ENCODE assay signal across 8 mouse cellular contexts in the genomic region with DNA sequence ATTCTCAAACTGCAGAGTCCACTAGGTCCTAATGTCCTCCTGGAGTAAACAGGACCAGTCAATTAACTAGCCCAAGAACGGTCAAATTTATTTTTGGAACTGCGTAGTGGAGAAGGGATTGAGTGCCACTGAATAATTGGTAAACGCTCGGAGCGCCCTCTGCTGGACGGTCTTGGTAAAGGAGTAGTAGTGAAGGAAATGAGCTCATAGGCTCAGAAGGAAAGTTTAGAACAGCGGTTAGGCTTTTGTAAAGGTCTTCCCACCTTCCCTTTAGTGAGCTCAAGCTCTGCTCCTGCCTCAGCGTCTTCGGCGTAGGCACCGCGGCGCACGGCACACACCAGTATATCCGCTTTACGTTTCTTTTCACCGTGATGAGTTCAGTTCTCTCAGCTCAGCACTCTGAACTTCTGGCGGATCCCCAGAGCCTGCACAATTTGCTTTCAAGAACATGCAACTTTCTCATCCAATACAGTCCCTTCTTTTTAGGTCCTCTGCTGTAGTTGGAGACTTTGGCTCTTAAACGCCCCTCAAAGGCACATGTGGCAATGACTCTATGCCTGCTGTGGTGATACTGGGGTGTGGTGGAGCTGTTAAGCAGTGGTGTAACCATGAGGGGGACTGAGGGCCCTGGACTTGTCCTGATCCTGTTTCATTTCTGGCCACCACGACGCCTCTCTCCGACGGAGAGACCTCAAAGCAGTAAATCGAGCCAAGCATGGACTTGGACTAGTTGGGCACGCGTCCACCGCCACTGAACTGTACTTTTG. TPM values are rescaled to one million over a fixed set of nuclear protein-coding genes. Genes with fewer than 3 reads are reported as not detected.
A peak's percentile ranks its signal among the peaks of the same experiment; 100 is the strongest.
DNase-seq lines count a peak whose midpoint lies in the region; ATAC-seq and TF ChIP-seq lines count a peak whose summit lies in the region.

No protein-coding gene starts in this region.

- TF ChIP-seq RAD21 in MEL (IDR thresholded peaks at IDR 0.05; ENCODE audit: low read depth, low read length): peak; percentile 71

- no peak for TF ChIP-seq EP300 in MEL (IDR thresholded peaks at IDR 0.05; ENCODE audit: low read depth in 1 of 2, low read length in 2 of 2)

- H3K9ac ChIP-seq in MEL (ENCODE audit: control insufficient read depth, low read depth, low read length, poor library complexity, severe bottlenecking): peak overlapping the region; percentile 73
- no peak overlapping the region for H3K9ac ChIP-seq in forebrain, postnatal 0 days
- H3K9ac ChIP-seq in lung, embryonic 14.5 days: peak overlapping the region; percentile 21; the same call in 1 of the 2 replicates

- peak; percentile 67; the same call in 1 of the 2 replicates for ATAC-seq in forebrain, postnatal 0 days
- ATAC-seq in lung, embryonic 14.5 days (ENCODE audit: insufficient read depth): peak; percentile 57

- WGBS in cerebellum, adult 2 months: 18% methylated on average over 27 of the region's 27 CpGs
- WGBS in forebrain, postnatal 0 days: 30% methylated on average over 27 of the region's 27 CpGs
- WGBS in lung, embryonic 14.5 days: 21% methylated on average over 27 of the region's 27 CpGs

- H3K4me3 ChIP-seq in MEL (ENCODE audit: control insufficient read depth in 1 of 2, insufficient read depth in 1 of 2, low read depth in 2 of 2, low read length in 2 of 2): peak overlapping the region; percentile 63 to 79
- no peak overlapping the region for H3K4me3 ChIP-seq in cerebellum, adult 2 months (replicated peaks; ENCODE audit: insufficient read depth, low read depth, low read length)
- no peak overlapping the region for H3K4me3 ChIP-seq in forebrain, postnatal 0 days (ENCODE audit: low read depth, low read length)
- peak overlapping the region; percentile 41 for H3K4me3 ChIP-seq in layer of hippocampus, adult 2 months
- H3K4me3 ChIP-seq in lung, embryonic 14.5 days (ENCODE audit: low read depth, low read length): peak overlapping the region; percentile 22

- DNase-seq in MEL (ENCODE audit: low read depth, low spot score): peak; percentile 92
- DNase-seq in cerebellum, adult 2 months: peak; percentile 70 to 87
- peak; percentile 92 for DNase-seq in forebrain, postnatal 0 days
- peak; percentile 97 for DNase-seq in heart, postnatal 4 days
- peak; percentile 77 to 95 for DNase-seq in layer of hippocampus, adult 2 months (ENCODE audit: low spot score in 2 of 2)
- DNase-seq in lung, embryonic 14.5 days: peak; percentile 98
- DNase-seq in ovary, adult 18-20 months (ENCODE audit: low spot score): peak; percentile 58
- peak; percentile 90 for DNase-seq in thymus, postnatal 0 days (ENCODE audit: low spot score)

- peak overlapping the region; percentile 40 for H3K27ac ChIP-seq in MEL (ENCODE audit: control insufficient read depth, low read depth, low read length)
- H3K27ac ChIP-seq in cerebellum, adult 2 months (ENCODE audit: insufficient read depth, low read length): no peak overlapping the region
- H3K27ac ChIP-seq in forebrain, postnatal 0 days (ENCODE audit: low read depth, low read length): no peak overlapping the region
- no peak overlapping the region for H3K27ac ChIP-seq in layer of hippocampus, adult 2 months
- H3K27ac ChIP-seq in lung, embryonic 14.5 days (ENCODE audit: low read depth): no peak overlapping the region; the same call in 1 of the 2 replicates

- peaks cover 0 to 8% of the 10 kb centered on the region in 2 experiments; a peak in 2 of 4 replicates for H3K36me3 ChIP-seq in MEL (ENCODE audit: control insufficient read depth in 1 of 2, insufficient read depth in 2 of 2, low read length in 2 of 2)
- H3K36me3 ChIP-seq in forebrain, postnatal 0 days (ENCODE audit: insufficient read depth): no peaks in the 10 kb centered on the region
- no peaks in the 10 kb centered on the region for H3K36me3 ChIP-seq in lung, embryonic 14.5 days (ENCODE audit: insufficient read depth)

- H3K79me2 ChIP-seq in MEL (ENCODE audit: control insufficient read depth, insufficient read depth, low read length, poor library complexity): no peaks in the 10 kb centered on the region

- TF ChIP-seq POLR2A in MEL (IDR thresholded peaks at IDR 0.05; ENCODE audit: control insufficient read depth in 1 of 2, insufficient read depth in 1 of 2, low read depth in 1 of 2, low read length in 2 of 2, poor library complexity in 1 of 2): no peak
- no peak for TF ChIP-seq POLR2A in cerebellum, adult 2 months (IDR thresholded peaks at IDR 0.05; ENCODE audit: borderline replicate concordance, insufficient read depth, low read length)

- H3K9me3 ChIP-seq in MEL (replicated peaks; ENCODE audit: insufficient read depth, low read length): no peaks in the 10 kb centered on the region
- no peaks in the 10 kb centered on the region for H3K9me3 ChIP-seq in forebrain, postnatal 0 days (ENCODE audit: low read length)
- no peaks in the 10 kb centered on the region for H3K9me3 ChIP-seq in lung, embryonic 14.5 days (ENCODE audit: low read depth, low read length)

- no peaks in the 10 kb centered on the region for H3K27me3 ChIP-seq in MEL (ENCODE audit: control insufficient read depth in 1 of 2, insufficient read depth in 2 of 2, low read length in 2 of 2)
- no peaks in the 10 kb centered on the region for H3K27me3 ChIP-seq in cerebellum, adult 2 months (ENCODE audit: control insufficient read depth, insufficient read depth, low read length)
- H3K27me3 ChIP-seq in forebrain, postnatal 0 days (ENCODE audit: insufficient read depth, low read length): no peaks in the 10 kb centered on the region
- no peaks in the 10 kb centered on the region for H3K27me3 ChIP-seq in lung, embryonic 14.5 days (ENCODE audit: insufficient read depth, low read length)

- TF ChIP-seq CTCF in MEL (IDR thresholded peaks at IDR 0.05 in 2 of 3, conservative IDR thresholded peaks at IDR 0.05 in 1 of 3; ENCODE audit: control insufficient read depth in 1 of 3, insufficient read depth in 1 of 3, low read depth in 2 of 3, low read length in 3 of 3, poor library complexity in 1 of 3, severe bottlenecking in 1 of 3): peak; percentile 74 to 90 (median 87)
- peak; percentile 80 for TF ChIP-seq CTCF in cerebellum, adult 2 months (IDR thresholded peaks at IDR 0.05; ENCODE audit: borderline replicate concordance, insufficient read depth, low read depth, low read length)
- TF ChIP-seq CTCF in forebrain, postnatal 0 days (IDR thresholded peaks at IDR 0.05; ENCODE audit: low read depth): peak; percentile 91
- peak; percentile 96 for TF ChIP-seq CTCF in layer of hippocampus, adult 2 months (conservative IDR thresholded peaks at IDR 0.05)
- TF ChIP-seq CTCF in lung, embryonic 14.5 days (IDR thresholded peaks at IDR 0.05; ENCODE audit: low read depth): peak; percentile 93

- peak overlapping the region; percentile 45 for H3K4me2 ChIP-seq in forebrain, postnatal 0 days (ENCODE audit: low read depth)
- peak overlapping the region; percentile 55 for H3K4me2 ChIP-seq in lung, embryonic 14.5 days

- peaks cover 0 to 5% of the 10 kb centered on the region in 2 experiments; a peak in 3 of 4 replicates for H3K4me1 ChIP-seq in MEL (ENCODE audit: control insufficient read depth in 1 of 2, insufficient read depth in 2 of 2, low read length in 2 of 2)
- no peaks in the 10 kb centered on the region for H3K4me1 ChIP-seq in cerebellum, adult 2 months (ENCODE audit: control insufficient read depth, insufficient read depth, low read length)
- no peaks in the 10 kb centered on the region for H3K4me1 ChIP-seq in forebrain, postnatal 0 days (ENCODE audit: insufficient read depth)
- H3K4me1 ChIP-seq in lung, embryonic 14.5 days (ENCODE audit: insufficient read depth): no peaks in the 10 kb centered on the region

TF ChIP-seq in MEL, 35 proteins besides CTCF, POLR2A, EP300 and RAD21:
- TF ChIP-seq ZC3H11A (IDR thresholded peaks at IDR 0.05; ENCODE audit: low read depth, low read length) (peak; percentile 59), SIN3A (IDR thresholded peaks at IDR 0.05; ENCODE audit: low read length) (peak; percentile 40), ETS1 (IDR thresholded peaks at IDR 0.05; ENCODE audit: low read depth, low read length) (peak; percentile 51; the same call in 1 of the 2 replicates), MYC (IDR thresholded peaks at IDR 0.05; ENCODE audit: low read depth, low read length) (no peak), SMC3 (IDR thresholded peaks at IDR 0.05; ENCODE audit: low read depth, low read length) (peak; percentile 76)

RNA-seq across cellular contexts. Expression of gene Klhl8, which starts 16.6 kb away (rescaled TPM):
- 5.1 and 6.2 TPM in 2 replicates for total RNA-seq in MEL (2012; rRNA removed)
- polyA plus RNA-seq in MEL (2012; ENCODE audit: insufficient read depth in 1 of 2, insufficient read length in 2 of 2, low read depth in 1 of 2, low replicate concordance in 2 of 2, missing spikeins in 1 of 2): 1 to 10 TPM in 1 of 2 experiments, not detected in 1; 5.6 TPM
- polyA plus RNA-seq in cerebellum, adult 2 months (2012; rRNA removed): 29.1 and 29.6 TPM in 2 replicates
- 51.2 and 60.0 TPM in 2 replicates for total RNA-seq in forebrain, postnatal 0 days (2014; rRNA removed)
- 41.0 and 47.3 TPM in 2 replicates for polyA plus RNA-seq in forebrain, postnatal 0 days (2015; fragmentation: Nextera tagmentation; extraction: Ambion mirVana)
- 10 to 100 TPM; 12.1 to 13.1 TPM for total RNA-seq in heart, postnatal 4 days (2021)
- total RNA-seq in layer of hippocampus, adult 2 months (2021): 10 to 100 TPM; 30.4 to 32.7 TPM
- 9.4 and 11.1 TPM in 2 replicates for polyA plus RNA-seq in lung, embryonic 14.5 days (2014; fragmentation: Nextera tagmentation; extraction: Ambion mirVana)
- 8.6 and 9.3 TPM in 2 replicates for polyA plus RNA-seq in thymus, postnatal 0 days (2015; fragmentation: Nextera tagmentation; extraction: Ambion mirVana)

RNA-seq across cellular contexts. Expression of gene Hsd17b13, which starts 49.6 kb away (rescaled TPM):
- total RNA-seq in MEL (2012; rRNA removed): not detected in 2 replicates
- under 1 TPM in 1 of 2 experiments, not detected in 1; 0.08 TPM for polyA plus RNA-seq in MEL (2012; ENCODE audit: insufficient read depth in 1 of 2, insufficient read length in 2 of 2, low read depth in 1 of 2, low replicate concordance in 2 of 2, missing spikeins in 1 of 2)
- not detected in 2 replicates for polyA plus RNA-seq in cerebellum, adult 2 months (2012; rRNA removed)
- total RNA-seq in forebrain, postnatal 0 days (2014; rRNA removed): not detected in 2 replicates
- polyA plus RNA-seq in forebrain, postnatal 0 days (2015; fragmentation: Nextera tagmentation; extraction: Ambion mirVana): 0.16 and 0.21 TPM in 2 replicates
- under 1 TPM in 1 of 2 experiments, not detected in 1; 0.26 TPM for total RNA-seq in heart, postnatal 4 days (2021)
- total RNA-seq in layer of hippocampus, adult 2 months (2021): not detected
- polyA plus RNA-seq in lung, embryonic 14.5 days (2014; fragmentation: Nextera tagmentation; extraction: Ambion mirVana): 0.23 and 0.61 TPM in 2 replicates
- 0.12 TPM in 2 replicates for polyA plus RNA-seq in thymus, postnatal 0 days (2015; fragmentation: Nextera tagmentation; extraction: Ambion mirVana)

Comparison
In these comparisons a context has a peak if more than half of its experiments do, and no peak if none do; other contexts are left out.
1. H3K4me3 ChIP-seq: peak in MEL (2 of 2), layer of hippocampus, adult 2 months (single experiment) and lung, embryonic 14.5 days (single experiment); none in cerebellum, adult 2 months (single experiment) and forebrain, postnatal 0 days (single experiment).
2. Peak in every context shown above with its lines, with median percentiles within 50 percentile points of each other: DNase-seq and CTCF ChIP-seq.